ENCODE assay signal across 23 mouse cellular contexts in genomic region chr11:54604415-54604814, GRCm38 (mm10).
A peak's percentile ranks its signal among the peaks of the same experiment; 100 is the strongest.
DNase-seq lines count a peak whose midpoint lies in the region; TF ChIP-seq lines count a peak whose summit lies in the region.
"Had no signal": no experiment of that assay in that cellular context is flagged by ENCODE, and none has a peak within 500 bp of the region (broad histone marks: within the 10 kb centered on the region; RNA-seq: fewer than 3 reads in every experiment).

No protein-coding gene starts in this region.

- H3K4me2 ChIP-seq in CH12.LX (ENCODE audit: insufficient read depth, low read depth, poor library complexity, severe bottlenecking) = no peak overlapping the region

- no peak for TF ChIP-seq CTCF in CH12.LX (conservative IDR thresholded peaks at IDR 0.05 in 1 of 2, IDR thresholded peaks at IDR 0.05 in 1 of 2; ENCODE audit: low read depth in 2 of 2, low read length in 2 of 2)
- TF ChIP-seq CTCF in brain, embryonic 14.5 days (IDR thresholded peaks at IDR 0.05; ENCODE audit: borderline replicate concordance, extremely low read depth, insufficient read depth, insufficient read length) = no peak
- no peak for TF ChIP-seq CTCF in lung, adult 2 months (IDR thresholded peaks at IDR 0.05; ENCODE audit: insufficient read depth, low read length)

- WGBS in hindbrain, embryonic 10.5 days = 81% methylated on average over 3 of the region's 3 CpGs
- 76% methylated on average over 3 of the region's 3 CpGs for WGBS in lung, adult 2 months

- dilution Hi-C loops in CH12.LX (cut with MboI; ENCODE audit: extremely low pct_ligation_motif_present, extremely low pct_unique_long_range_greater_than_20kb, low sequenced_read_pairs) = no loop called here

- H3K9me3 ChIP-seq in CH12.LX (replicated peaks; ENCODE audit: low read length) (no peaks in the 10 kb centered on the region), ES-E14 (ENCODE audit: control insufficient read depth, insufficient read depth, low read depth, low read length) (no peaks in the 10 kb centered on the region)
- H3K9me3 ChIP-seq in hindbrain, embryonic 10.5 days = no peaks in the 10 kb centered on the region
- H3K9me3 ChIP-seq: G1E had no signal

- H3K4me1 ChIP-seq in CH12.LX (ENCODE audit: control insufficient read depth in 1 of 2, insufficient read depth in 2 of 2) (peaks cover 0 to 12% of the 10 kb centered on the region in 2 experiments; a peak in 2 of 4 replicates), ES-E14 (ENCODE audit: control insufficient read depth in 2 of 2, insufficient read depth in 2 of 2, low read length in 2 of 2, poor library complexity in 1 of 2) (no peaks in the 10 kb centered on the region)
- no peaks in the 10 kb centered on the region for H3K4me1 ChIP-seq in hindbrain, embryonic 10.5 days (replicated peaks)
- no peaks in the 10 kb centered on the region for H3K4me1 ChIP-seq in lung, adult 2 months (ENCODE audit: control insufficient read depth, insufficient read depth, low read length)

- H3K4me3 ChIP-seq in CH12.LX (replicated peaks in 1 of 3; ENCODE audit: low read depth in 2 of 3, low read length in 2 of 3, poor library complexity in 1 of 3) (no peak overlapping the region), ES-E14 (ENCODE audit: insufficient read depth in 1 of 2, low read depth in 1 of 2, low read length in 2 of 2, poor library complexity in 1 of 2, severe bottlenecking in 1 of 2) (no peak overlapping the region)
- no peak overlapping the region for H3K4me3 ChIP-seq in hindbrain, embryonic 10.5 days
- no peak overlapping the region for H3K4me3 ChIP-seq in lung, adult 2 months (replicated peaks; ENCODE audit: extremely low read depth, low read depth, low read length)

- H3K9ac ChIP-seq in CH12.LX (ENCODE audit: insufficient read depth, low read depth) = no peak overlapping the region
- H3K9ac ChIP-seq in ES-E14 (ENCODE audit: insufficient read depth, low read depth, low read length, poor library complexity, severe bottlenecking) = no peak overlapping the region

- no peak for TF ChIP-seq RAD21 in CH12.LX (IDR thresholded peaks at IDR 0.05; ENCODE audit: low read depth, low read length)

- no peak overlapping the region for H3K27ac ChIP-seq in CH12.LX (ENCODE audit: insufficient read depth, low read depth)
- no peak overlapping the region for H3K27ac ChIP-seq in ES-E14 (ENCODE audit: insufficient read depth, low read depth, low read length, poor library complexity, severe bottlenecking)
- no peak overlapping the region for H3K27ac ChIP-seq in hindbrain, embryonic 10.5 days

- no peak for DNase-seq in CH12.LX (ENCODE audit: extremely low read depth)
- DNase-seq in ES-E14 (ENCODE audit: low read depth, low spot score) = no peak
- peak; percentile 25 for DNase-seq in brain, adult 2 months (ENCODE audit: low read depth, low spot score)
- DNase-seq in brain, embryonic 14.5 days (ENCODE audit: low read depth) = peak; percentile 4
- DNase-seq in hindbrain, embryonic 10.5 days (ENCODE audit: low spot score) = no peak
- no peak for DNase-seq in thymus, postnatal 25 days
- DNase-seq in lung, adult 2 months = no peak
- DNase-seq in spleen, adult 18-20 months = no peak
- DNase-seq: adrenal gland, adult 2 months; adrenal gland, adult 8-10 months; adrenal gland, postnatal 10 days; adrenal gland, postnatal 14 days; adrenal gland, postnatal 25 days; adrenal gland, postnatal 36 days; B cell, adult 2 months; cerebellum, adult 11 months; cerebellum, adult 11-12 months; cerebellum, adult 18-20 months; cerebellum, adult 2 months; cerebellum, adult 8-10 months; cerebellum, adult 9-10 months had no signal

- no peak for TF ChIP-seq EP300 in CH12.LX (IDR thresholded peaks at IDR 0.05; ENCODE audit: low read length)

- peaks cover 3% of the 10 kb centered on the region; the same call in 1 of the 2 replicates for H3K79me2 ChIP-seq in CH12.LX (replicated peaks; ENCODE audit: control insufficient read depth, extremely low read depth, insufficient read depth, poor library complexity, severe bottlenecking)

- in situ Hi-C loops in CH12.LX (cut with MboI; ENCODE audit: low pct_ligation_motif_present, low pct_unique_long_range_greater_than_20kb, low sequenced_read_pairs) (no loop called here), ES-E14 (cut with MboI; ENCODE audit: low sequenced_read_pairs in 2 of 2, unreplicated experiment in 2 of 2) (no loop called here)

- no peak for TF ChIP-seq POLR2A in CH12.LX (IDR thresholded peaks at IDR 0.05; ENCODE audit: low read depth, low read length)
- no peak for TF ChIP-seq POLR2A in brain, embryonic 14.5 days (IDR thresholded peaks at IDR 0.05; ENCODE audit: borderline replicate concordance, extremely low read depth, insufficient read depth, insufficient read length, poor library complexity, severe bottlenecking)
- TF ChIP-seq POLR2A in lung, adult 2 months (IDR thresholded peaks at IDR 0.05; ENCODE audit: borderline replicate concordance, extremely low read depth, low read depth, low read length) = no peak

- peaks cover 2 to 10% of the 10 kb centered on the region in 2 experiments for H3K36me3 ChIP-seq in CH12.LX (replicated peaks in 1 of 2; ENCODE audit: control insufficient read depth in 1 of 2, insufficient read depth in 1 of 2, low read length in 1 of 2)
- no peaks in the 10 kb centered on the region for H3K36me3 ChIP-seq in ES-E14 (ENCODE audit: control insufficient read depth, insufficient read depth, low read length, poor library complexity, severe bottlenecking)
- no peaks in the 10 kb centered on the region for H3K36me3 ChIP-seq in hindbrain, embryonic 10.5 days

- H3K27me3 ChIP-seq in CH12.LX (replicated peaks) = no peaks in the 10 kb centered on the region
- H3K27me3 ChIP-seq in hindbrain, embryonic 10.5 days (ENCODE audit: insufficient read depth, poor library complexity, severe bottlenecking) = no peaks in the 10 kb centered on the region
- H3K27me3 ChIP-seq: Patski had no signal

TF ChIP-seq in CH12.LX, 34 proteins besides CTCF, POLR2A, EP300 and RAD21:
- TF ChIP-seq JUND (conservative IDR thresholded peaks at IDR 0.05; ENCODE audit: low read depth, low read length) (no peak), RCOR1 (conservative IDR thresholded peaks at IDR 0.05; ENCODE audit: low read depth, low read length) (no peak), MAFK (IDR thresholded peaks at IDR 0.05; ENCODE audit: insufficient replicate concordance, low read length) (peak; percentile 86), TCF12 (IDR thresholded peaks at IDR 0.05; ENCODE audit: low read depth, low read length) (no peak), ZC3H11A (IDR thresholded peaks at IDR 0.05; ENCODE audit: low read depth, low read length) (no peak), MAX (IDR thresholded peaks at IDR 0.05; ENCODE audit: low read length) (no peak), ZMIZ1 (IDR thresholded peaks at IDR 0.05; ENCODE audit: low read depth, low read length) (no peak), UBTF (IDR thresholded peaks at IDR 0.05; ENCODE audit: low read depth, low read length) (no peak), IRF4 (IDR thresholded peaks at IDR 0.05; ENCODE audit: low read depth, low read length) (no peak)

TF ChIP-seq in ES-E14, 5 proteins besides CTCF, POLR2A, EP300 and RAD21:
- no peak for TF ChIP-seq ZC3H11A (IDR thresholded peaks at IDR 0.05; ENCODE audit: borderline replicate concordance, low read depth, low read length)
- TF ChIP-seq MAFK (IDR thresholded peaks at IDR 0.05; ENCODE audit: insufficient read depth, low read depth, low read length) = peak; percentile 77
- TF ChIP-seq ZNF384 (IDR thresholded peaks at IDR 0.05; ENCODE audit: low read depth, low read length) = no peak
- TF ChIP-seq CHD2 (IDR thresholded peaks at IDR 0.05; ENCODE audit: low read depth, low read length) = no peak

Comparison
In these comparisons a context has a peak if more than half of its experiments do, and no peak if none do; other contexts are left out.
1. DNase-seq: peak in brain, adult 2 months (single experiment) and brain, embryonic 14.5 days (single experiment); none in CH12.LX (single experiment), ES-E14 (single experiment), hindbrain, embryonic 10.5 days (single experiment), thymus, postnatal 25 days (single experiment), lung, adult 2 months (single experiment) and spleen, adult 18-20 months (0 of 2).